Mouse (Mus musculus) heart, embryonic 11.5 days (tissue): ENCODE measurements at regions not wholly inside any gene's neighbourhood (a gene's known extent, or its start where the extent isn't known, plus 50 kb on each side); places are given as distances from the start of the nearest gene placed in this dataset.

ENCODE experiments used
- ATAC-seq: fragments of 200-750 bp; cut with Nextera tagmentation; replicated peaks from 2 replicates; pipeline ENCODE4 v1.8.0; 2017; ENCODE audit warnings: moderate library complexity; ENCODE audit not compliant: insufficient number of reproducible peaks, low FRiP score, low TSS enrichment
- H3K27ac ChIP-seq: fragments of 300-500 bp; sonication (generic); 2 replicates; pipeline ENCODE4 v1.5.1; 2014; ENCODE audit warnings: mild to moderate bottlenecking, low read depth, low read length
- H3K27me3 ChIP-seq: fragments of 300-500 bp; sonication (generic); 2 replicates; pipeline ENCODE4 v1.6.1; 2014; ENCODE audit warnings: mild to moderate bottlenecking, low read length, mixed read lengths; ENCODE audit not compliant: control insufficient read depth, insufficient read depth
- H3K36me3 ChIP-seq: fragments of 300-500 bp; sonication (generic); 2 replicates; pipeline ENCODE4 v1.6.1; 2014; ENCODE audit warnings: mild to moderate bottlenecking, low read length, moderate library complexity, mixed read lengths; ENCODE audit not compliant: control insufficient read depth, insufficient read depth
- H3K4me1 ChIP-seq: fragments of 300-500 bp; sonication (generic); 2 replicates; pipeline ENCODE4 v1.6.1; 2014; ENCODE audit warnings: low read length; ENCODE audit not compliant: control insufficient read depth, insufficient read depth
- H3K4me2 ChIP-seq: fragments of 300-500 bp; sonication (generic); 2 replicates; pipeline ENCODE4 v1.6.1; 2014; ENCODE audit warnings: mild to moderate bottlenecking, moderate library complexity
- H3K4me3 ChIP-seq: fragments of 300-500 bp; sonication (generic); 2 replicates; pipeline ENCODE4 v1.5.1; 2014; ENCODE audit warnings: low read depth, low read length
- H3K9ac ChIP-seq: fragments of 300-500 bp; sonication (generic); 2 replicates; pipeline ENCODE4 v1.6.1; 2014; ENCODE audit warnings: mild to moderate bottlenecking, low read depth, low read length, moderate library complexity
- H3K9me3 ChIP-seq: fragments of 300-500 bp; sonication (generic); replicated peaks from 2 replicates; pipeline ENCODE4 v1.6.1; 2016; ENCODE audit warnings: low read length; ENCODE audit not compliant: control insufficient read depth
- WGBS: fragments of 180-500 bp; shearing (Covaris S2); extraction: QIAGEN DNeasy Blood & Tissue Kit; methylation state at CpG from one replicate; pipeline ENCODE4 v1.1.7; 2014; ENCODE audit not compliant: insufficient replicate concordance; 5-methylcytosine and 5-hydroxymethylcytosine counted together

DNA sequence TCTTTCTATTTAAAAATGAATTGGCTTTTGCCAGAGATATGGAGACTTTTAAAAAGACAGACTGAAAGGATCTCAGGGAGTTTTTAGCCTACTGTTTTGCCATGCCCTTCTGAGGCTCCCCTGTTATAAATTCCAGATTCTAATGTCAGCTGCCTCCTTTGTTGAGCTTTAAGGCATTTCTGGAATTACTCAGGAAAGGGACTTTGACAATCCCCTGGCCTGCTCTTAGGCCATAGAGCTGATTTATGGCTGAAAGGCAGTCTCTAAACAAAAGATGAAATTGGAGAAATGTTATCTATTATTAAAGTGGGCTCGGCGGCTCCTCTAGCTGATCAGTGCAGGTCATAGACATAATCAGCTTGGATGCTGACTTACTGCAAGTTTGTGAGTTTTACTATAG lies 231.0 kb upstream of the Rbms1 start:
- no peak overlapping the region for H3K4me3 ChIP-seq
- 0 out of 2 replicates have a peak, but pooled peaks cover 3% of the 10 kb centered on the region for H3K4me1 ChIP-seq
- no peak overlapping the region for H3K27ac ChIP-seq
- no peak overlapping the region for H3K4me2 ChIP-seq
- no peaks in the 10 kb centered on the region for H3K27me3 ChIP-seq
- ATAC-seq = no peak
- 51% methylated on average over 2 of the region's 2 CpGs for WGBS
- no peaks in the 10 kb centered on the region for H3K36me3 ChIP-seq
- no peak overlapping the region for H3K9ac ChIP-seq
- H3K9me3 ChIP-seq = no peaks in the 10 kb centered on the region

DNA sequence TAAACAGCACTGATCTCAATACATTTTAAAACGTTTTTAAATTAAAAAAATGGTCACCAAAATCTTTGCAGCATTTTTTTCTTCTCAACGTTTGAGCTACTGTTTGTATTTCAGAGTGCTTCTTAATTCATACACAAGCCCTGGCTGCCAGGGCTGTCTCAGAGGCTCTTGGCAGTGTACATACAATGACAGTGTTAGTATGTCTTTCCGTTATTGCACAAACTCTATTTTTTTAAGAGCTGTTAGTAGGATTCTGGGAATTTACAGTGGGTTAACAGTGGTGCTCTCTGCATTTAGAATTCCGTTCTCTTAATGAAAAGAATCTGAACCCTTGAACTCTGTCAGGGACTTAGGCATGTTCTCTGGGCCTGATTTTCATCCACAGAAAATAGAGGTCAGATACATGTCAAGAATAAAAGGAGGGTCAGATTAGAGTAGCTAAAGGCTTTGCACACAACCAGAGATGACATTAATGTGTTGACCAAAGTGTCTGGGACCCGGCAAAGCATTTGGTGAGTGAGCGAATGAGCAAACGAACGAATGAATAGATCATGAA lies 219.5 kb upstream of the Rbms1 start:
- Histone ChIP-seq H3K9ac (no peak overlapping the region), H3K4me1 (no peaks in the 10 kb centered on the region), H3K27ac (no peak overlapping the region), H3K27me3 (no peaks in the 10 kb centered on the region), H3K36me3 (no peaks in the 10 kb centered on the region), H3K9me3 (no peaks in the 10 kb centered on the region), H3K4me3 (no peak overlapping the region), H3K4me2 (no peak overlapping the region)
- ATAC-seq = no peak
- WGBS = 66% methylated on average over 8 of the region's 8 CpGs

DNA sequence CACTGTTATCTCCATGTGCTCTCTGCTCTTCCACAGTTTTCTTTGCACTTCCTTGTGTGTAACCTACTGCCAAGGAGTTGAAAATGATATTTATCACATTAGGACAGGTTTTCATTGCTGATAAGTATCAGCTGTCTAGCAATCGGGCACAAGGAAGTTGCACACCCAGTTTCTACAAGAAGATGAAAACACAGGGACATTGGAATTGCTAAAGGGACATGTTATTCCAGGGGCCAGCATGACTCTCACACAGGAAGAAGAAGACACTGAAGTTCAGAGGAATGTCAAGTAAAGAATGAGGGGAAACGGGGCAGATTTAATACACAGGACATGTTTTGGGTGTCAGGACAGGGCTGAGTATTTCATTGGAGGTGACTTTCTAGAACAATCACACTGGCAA lies 214.8 kb upstream of the Rbms1 start:
- H3K9me3 ChIP-seq = no peaks in the 10 kb centered on the region
- H3K27ac ChIP-seq = no peak overlapping the region
- peaks cover 3% of the 10 kb centered on the region; the same call in 1 of the 2 replicates for H3K4me1 ChIP-seq
- no peak overlapping the region for H3K4me3 ChIP-seq
- ATAC-seq = no peak
- no peak overlapping the region for H3K9ac ChIP-seq
- H3K36me3 ChIP-seq = no peaks in the 10 kb centered on the region
- no peak overlapping the region for H3K4me2 ChIP-seq
- 59% methylated on average over 2 of the region's 2 CpGs for WGBS
- H3K27me3 ChIP-seq = no peaks in the 10 kb centered on the region

DNA sequence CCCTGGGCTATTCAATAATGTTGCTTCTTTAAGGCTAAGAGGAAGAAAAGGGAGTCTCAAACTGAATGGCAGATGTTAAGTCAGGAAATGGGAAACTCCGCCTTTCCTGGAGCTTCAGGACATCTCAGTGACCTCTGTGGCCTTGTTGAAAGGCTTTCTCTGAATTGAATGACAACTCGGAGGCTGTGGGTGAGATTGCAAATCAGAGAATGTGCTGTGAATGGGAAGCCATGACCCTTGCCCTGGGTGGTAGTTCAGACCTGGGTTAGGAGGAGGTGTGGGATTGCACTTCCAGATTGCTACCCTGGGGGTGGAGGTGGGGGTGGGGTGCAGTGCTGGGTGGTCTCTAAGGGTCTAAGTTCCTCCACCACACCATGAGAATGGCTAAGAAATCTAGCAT lies 213.8 kb upstream of the Rbms1 start:
- no peak overlapping the region for H3K27ac ChIP-seq
- no peak for ATAC-seq
- H3K4me3 ChIP-seq = no peak overlapping the region
- no peaks in the 10 kb centered on the region for H3K36me3 ChIP-seq
- WGBS = 8% methylated on average over 2 of the region's 2 CpGs
- H3K9ac ChIP-seq = no peak overlapping the region
- H3K4me2 ChIP-seq = no peak overlapping the region
- peaks cover 3% of the 10 kb centered on the region; the same call in 1 of the 2 replicates for H3K4me1 ChIP-seq
- H3K9me3 ChIP-seq = no peaks in the 10 kb centered on the region
- no peaks in the 10 kb centered on the region for H3K27me3 ChIP-seq

DNA sequence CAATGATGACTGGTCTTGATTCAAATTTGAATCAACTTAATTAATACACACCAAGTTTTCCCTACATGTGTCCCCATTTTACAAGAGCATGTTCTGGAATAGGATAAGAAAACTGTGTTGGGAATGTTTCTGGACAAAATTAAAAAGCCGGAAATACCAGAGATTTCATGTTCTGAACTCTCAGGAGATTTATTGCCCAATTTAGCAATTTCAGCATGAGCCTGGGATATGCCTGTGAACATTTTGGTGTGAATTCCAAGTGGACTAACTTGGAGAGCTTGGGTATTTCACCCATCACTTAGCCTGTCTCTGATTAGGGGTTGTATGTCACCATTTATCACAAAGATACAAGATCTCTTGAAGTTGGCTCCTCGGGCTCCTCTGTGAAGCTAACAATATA lies 210.6 kb upstream of the Rbms1 start:
- ATAC-seq = no peak
- no peak overlapping the region for H3K9ac ChIP-seq
- WGBS = 48% methylated on average over 2 of the region's 2 CpGs
- no peak overlapping the region for H3K4me3 ChIP-seq
- H3K4me2 ChIP-seq = no peak overlapping the region
- no peaks in the 10 kb centered on the region for H3K27me3 ChIP-seq
- H3K4me1 ChIP-seq = peaks cover 3% of the 10 kb centered on the region; the same call in 1 of the 2 replicates
- no peaks in the 10 kb centered on the region for H3K9me3 ChIP-seq
- no peak overlapping the region for H3K27ac ChIP-seq
- no peaks in the 10 kb centered on the region for H3K36me3 ChIP-seq

DNA sequence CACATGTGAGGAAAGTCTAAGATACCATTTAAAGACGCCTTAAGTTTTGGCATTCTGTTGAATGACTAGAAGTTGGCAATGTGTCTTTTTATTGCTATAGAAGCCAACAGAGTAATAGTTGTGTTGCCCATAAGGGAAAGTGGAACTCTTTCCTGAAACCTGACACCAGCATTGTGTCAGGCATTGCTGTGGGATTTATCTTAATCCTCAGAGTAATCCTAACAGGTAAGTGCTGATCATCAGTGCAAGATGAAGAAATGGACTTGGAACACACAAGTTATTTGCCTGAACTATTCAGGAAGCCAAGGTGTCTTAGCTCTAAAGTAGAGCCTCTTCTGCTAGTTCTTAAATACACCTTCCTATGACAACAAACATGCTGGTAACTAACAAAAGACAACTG lies 198.3 kb upstream of the Rbms1 start:
- H3K36me3 ChIP-seq = no peaks in the 10 kb centered on the region
- no peaks in the 10 kb centered on the region; the same call in 1 of the 2 replicates for H3K4me1 ChIP-seq
- no peak overlapping the region for H3K4me2 ChIP-seq
- no peak overlapping the region for H3K27ac ChIP-seq
- no peak for ATAC-seq
- no peak overlapping the region for H3K9ac ChIP-seq
- H3K9me3 ChIP-seq = no peaks in the 10 kb centered on the region
- H3K4me3 ChIP-seq = no peak overlapping the region
- H3K27me3 ChIP-seq = no peaks in the 10 kb centered on the region
- WGBS = 58% methylated on average over 1 of the region's 1 CpGs

DNA sequence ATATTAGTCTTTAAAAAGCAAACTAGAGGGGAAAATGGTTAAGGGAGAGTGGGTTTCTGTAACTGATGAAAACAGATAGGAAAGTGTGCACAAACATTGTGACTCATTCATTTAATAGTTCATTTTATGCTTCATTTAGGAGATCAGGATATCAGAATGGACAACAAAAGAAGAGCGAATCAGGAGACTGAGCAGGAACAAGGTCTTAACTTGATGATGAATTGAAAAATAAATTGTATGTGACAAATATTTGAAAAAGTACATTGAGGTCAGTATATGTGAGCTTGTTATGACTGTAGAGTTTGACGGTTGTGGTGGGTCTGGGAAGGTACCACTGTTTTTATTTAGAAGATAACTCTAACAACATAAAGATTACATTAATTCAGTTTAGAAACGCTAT lies 196.8 kb upstream of the Rbms1 start:
- no peak overlapping the region for H3K4me2 ChIP-seq
- H3K27ac ChIP-seq = no peak overlapping the region
- no peak overlapping the region for H3K4me3 ChIP-seq
- 73% methylated on average over 3 of the region's 3 CpGs for WGBS
- no peaks in the 10 kb centered on the region for H3K36me3 ChIP-seq
- H3K9ac ChIP-seq = no peak overlapping the region
- ATAC-seq = no peak
- no peaks in the 10 kb centered on the region; the same call in 1 of the 2 replicates for H3K4me1 ChIP-seq
- H3K27me3 ChIP-seq = no peaks in the 10 kb centered on the region
- H3K9me3 ChIP-seq = no peaks in the 10 kb centered on the region

DNA sequence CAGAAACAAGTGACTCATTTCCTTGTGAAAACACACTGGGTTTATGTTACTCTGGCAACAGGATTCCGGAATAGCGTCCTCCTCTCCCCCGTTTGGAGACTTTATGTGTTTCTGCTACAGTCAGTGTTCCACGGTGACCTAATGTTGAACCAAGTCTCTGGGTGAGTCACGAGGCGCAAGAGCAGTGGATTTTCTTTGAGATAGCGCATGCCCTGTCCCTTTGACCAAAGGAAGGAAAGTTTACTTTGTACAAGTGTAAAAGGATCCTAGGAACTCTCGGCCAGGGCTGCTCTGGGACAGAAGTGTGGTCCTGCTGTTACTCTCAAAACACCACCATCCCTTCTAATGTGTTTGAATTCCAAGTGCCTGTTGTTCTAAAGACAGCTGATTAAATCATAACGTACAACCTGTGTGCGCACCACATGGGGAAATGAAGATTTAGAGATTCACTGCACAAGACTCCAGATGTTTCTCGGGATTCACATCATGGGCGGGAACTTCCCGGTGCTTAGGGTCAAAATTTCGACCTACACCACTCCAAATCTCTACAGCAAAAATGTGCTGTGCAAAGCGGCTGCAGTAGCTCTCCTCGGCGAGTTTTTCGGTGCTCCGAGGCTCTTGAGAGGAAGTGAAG lies 176.1 kb upstream of the Rbms1 start:
- Histone ChIP-seq H3K4me3 (no peak overlapping the region), H3K4me2 (peak overlapping the region; percentile 43), H3K27ac (peak overlapping the region; percentile 46), H3K4me1 (peaks cover 14% of the 10 kb centered on the region), H3K9me3 (no peaks in the 10 kb centered on the region), H3K9ac (no peak overlapping the region; the same call in 1 of the 2 replicates), H3K36me3 (no peaks in the 10 kb centered on the region), H3K27me3 (no peaks in the 10 kb centered on the region)
- 30% methylated on average over 19 of the region's 19 CpGs for WGBS
- peak; percentile 78; the same call in 1 of the 2 replicates for ATAC-seq

DNA sequence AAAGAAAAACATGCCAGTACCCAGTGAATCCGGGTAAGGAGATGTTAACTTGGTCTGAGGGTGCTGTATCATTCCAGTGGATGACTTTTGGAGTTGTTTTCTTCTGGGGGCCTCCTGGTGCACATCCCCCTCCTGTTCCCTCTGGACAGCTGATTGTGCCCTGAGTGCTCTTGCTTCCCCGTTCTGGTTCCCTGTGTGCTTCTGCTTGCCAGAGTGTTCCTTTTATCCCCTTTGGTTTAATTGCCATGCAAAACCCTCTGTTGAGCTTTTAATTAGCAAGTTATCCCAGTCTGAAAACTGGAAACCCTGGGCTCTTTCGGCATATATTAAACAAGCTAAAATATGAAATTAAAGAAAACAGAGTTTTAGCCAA lies 175.6 kb upstream of the Rbms1 start:
- Histone ChIP-seq H3K4me3 (no peak overlapping the region), H3K36me3 (no peaks in the 10 kb centered on the region), H3K9me3 (no peaks in the 10 kb centered on the region), H3K4me2 (peak overlapping the region; percentile 43), H3K9ac (no peak overlapping the region), H3K27ac (peak overlapping the region; percentile 85), H3K27me3 (no peaks in the 10 kb centered on the region), H3K4me1 (peaks cover 14% of the 10 kb centered on the region)
- no peak for ATAC-seq
- 30% methylated on average over 3 of the region's 3 CpGs for WGBS
